Mouse (Mus musculus) embryonic fibroblast, embryonic 13.5 days (primary cell): ENCODE measurements around the gene Clstn2.

ENCODE experiments used
- CTCF ChIP-seq: IDR thresholded peaks from 2 replicates; pipeline ENCODE4 v1.5.1; 2011; ENCODE audit warnings: mild to moderate bottlenecking, control low read depth, low read length, moderate library complexity, borderline replicate concordance; ENCODE audit not compliant: insufficient read depth
- POLR2A ChIP-seq: IDR thresholded peaks from 2 replicates; pipeline ENCODE4 v1.6.1; 2011; ENCODE audit warnings: low read depth, mild to moderate bottlenecking, control low read depth, low read length, moderate library complexity

DNA sequence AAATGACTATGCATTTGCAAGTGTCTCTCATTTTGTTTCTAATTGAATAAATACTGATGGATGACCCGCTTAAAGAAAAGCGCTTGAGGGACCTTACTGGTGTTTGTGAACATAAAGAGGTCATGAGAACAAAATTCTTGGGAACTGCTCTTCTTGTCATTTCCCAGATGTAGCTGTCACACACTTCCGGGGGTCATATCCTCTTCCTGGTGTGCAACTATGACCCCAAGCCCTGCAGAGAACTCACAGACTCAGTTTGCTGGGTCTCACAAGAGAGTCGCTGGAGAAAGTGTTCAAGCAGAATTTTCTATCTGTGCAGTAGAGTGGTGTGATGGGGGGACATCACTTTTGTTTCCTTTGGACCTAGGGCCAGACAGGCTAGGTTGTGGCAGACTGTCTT, 442.3 kb downstream of the Clstn2 start:
- TF ChIP-seq POLR2A, result no peak
- no peak for TF ChIP-seq CTCF
